Mouse (Mus musculus) kidney, embryonic 16.5 days (tissue): ENCODE results near the gene Mad1l1. TPM values are rescaled to one million over a fixed set of nuclear protein-coding genes. Genes with fewer than 3 reads are reported as not detected.

ENCODE experiments used
- ATAC-seq: fragments of 200-750 bp; cut with Nextera tagmentation; 2 replicates; pipeline ENCODE4 v1.8.0; 2017; ENCODE audit warnings: moderate TSS enrichment; ENCODE audit not compliant: low FRiP score, low TSS enrichment
- H3K27ac ChIP-seq: fragments of 300-500 bp; sonication (generic); 2 replicates; pipeline ENCODE4 v1.5.1; 2014; ENCODE audit warnings: low read length
- H3K27me3 ChIP-seq: fragments of 300-500 bp; sonication (generic); 2 replicates; pipeline ENCODE4 v1.6.1; 2014; ENCODE audit warnings: low read length, control low read depth, mixed read lengths; ENCODE audit not compliant: insufficient read depth
- H3K36me3 ChIP-seq: fragments of 300-500 bp; sonication (generic); 2 replicates; pipeline ENCODE4 v1.6.1; 2014; ENCODE audit warnings: low read length, control low read depth, mixed read lengths; ENCODE audit not compliant: insufficient read depth
- H3K4me1 ChIP-seq: fragments of 300-500 bp; sonication (generic); 2 replicates; pipeline ENCODE4 v1.6.1; 2014; ENCODE audit warnings: low read length, control low read depth, mixed read lengths; ENCODE audit not compliant: insufficient read depth
- H3K4me2 ChIP-seq: fragments of 300-500 bp; sonication (generic); replicated peaks from 2 replicates; pipeline ENCODE4 v1.6.1; 2014; ENCODE audit warnings: low read depth, low read length
- H3K4me3 ChIP-seq: fragments of 300-500 bp; sonication (generic); 2 replicates; pipeline ENCODE4 v1.5.1; 2014; ENCODE audit warnings: mild to moderate bottlenecking, low read length
- H3K9ac ChIP-seq: fragments of 300-500 bp; sonication (generic); replicated peaks from 2 replicates; pipeline ENCODE4 v1.6.1; 2014; ENCODE audit warnings: low read length
- H3K9me3 ChIP-seq: fragments of 300-500 bp; sonication (generic); 2 replicates; pipeline ENCODE4 v1.6.1; 2016; ENCODE audit warnings: low read length, control low read depth
- WGBS: fragments of 180-500 bp; shearing (Covaris S2); extraction: QIAGEN DNeasy Blood & Tissue Kit; methylation state at CpG from one replicate; pipeline ENCODE4 v1.1.7; 2014; 5-methylcytosine and 5-hydroxymethylcytosine counted together
- polyA plus RNA-seq: library from polyadenylated mRNA; unstranded; fragments of >200 nt; fragmentation: Nextera tagmentation; extraction: Ambion mirVana; gene quantifications from 2 replicates; pipeline ENCODE4 v1.2.1, GENCODE M21; 2015

Gene Mad1l1
- polyA plus RNA-seq, 1 experiment from 2014 or later = 51.6 TPM

DNA sequence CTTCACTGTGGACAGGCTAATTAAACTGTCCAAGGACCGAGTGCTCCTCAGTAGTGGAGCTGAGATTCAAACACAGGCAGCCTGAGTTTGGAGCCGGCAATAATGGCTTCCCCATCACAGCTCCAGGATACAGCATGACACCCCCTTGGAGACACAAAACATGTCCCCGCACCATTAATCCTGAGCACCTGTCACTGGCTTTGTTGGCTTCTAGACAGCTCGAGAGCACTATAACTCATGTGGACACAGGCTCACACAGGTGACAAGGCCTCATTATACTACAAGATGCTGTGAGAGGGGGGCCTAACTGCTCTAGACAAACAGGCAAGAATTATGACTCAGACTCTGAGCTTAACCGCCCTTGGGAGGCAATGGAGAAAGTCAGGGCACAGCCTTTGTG, 66.1 kb downstream of the Mad1l1 start:
- no peak overlapping the region for H3K27ac ChIP-seq
- ATAC-seq = no peak
- H3K4me3 ChIP-seq = no peak overlapping the region
- H3K9ac ChIP-seq = no peak overlapping the region
- H3K4me1 ChIP-seq = no peaks in the 10 kb centered on the region
- no peaks in the 10 kb centered on the region for H3K9me3 ChIP-seq
- H3K4me2 ChIP-seq = no peak overlapping the region
- 34% methylated on average over 5 of the region's 5 CpGs for WGBS
- H3K27me3 ChIP-seq = no peaks in the 10 kb centered on the region
- peaks cover 7% of the 10 kb centered on the region; the same call in 1 of the 2 replicates for H3K36me3 ChIP-seq

- Histone ChIP-seq H3K4me2 (no peak overlapping the region), H3K9ac (no peak overlapping the region), H3K27ac (no peak overlapping the region), H3K4me3 (no peak overlapping the region), H3K9me3 (no peaks in the 10 kb centered on the region), H3K4me1 (no peaks in the 10 kb centered on the region), H3K27me3 (no peaks in the 10 kb centered on the region), H3K36me3 (peaks cover 4% of the 10 kb centered on the region; the same call in 1 of the 2 replicates)
- 84% methylated on average over 1 of the region's 1 CpGs for WGBS
- ATAC-seq = no peak
Observed at GRCm38 (mm10) chr5:140254656-140255055, 66.7 kb downstream of the Mad1l1 start.

GRCm38 (mm10) chr5:140251989-140252388, 69.4 kb downstream of the Mad1l1 start:
- H3K4me3 ChIP-seq = no peak overlapping the region
- WGBS = 94% methylated on average over 2 of the region's 2 CpGs
- no peaks in the 10 kb centered on the region for H3K27me3 ChIP-seq
- H3K9me3 ChIP-seq = no peaks in the 10 kb centered on the region
- H3K36me3 ChIP-seq = no peaks in the 10 kb centered on the region
- H3K4me2 ChIP-seq = no peak overlapping the region
- no peak overlapping the region for H3K9ac ChIP-seq
- no peak overlapping the region for H3K27ac ChIP-seq
- ATAC-seq = no peak
- H3K4me1 ChIP-seq = no peaks in the 10 kb centered on the region

DNA sequence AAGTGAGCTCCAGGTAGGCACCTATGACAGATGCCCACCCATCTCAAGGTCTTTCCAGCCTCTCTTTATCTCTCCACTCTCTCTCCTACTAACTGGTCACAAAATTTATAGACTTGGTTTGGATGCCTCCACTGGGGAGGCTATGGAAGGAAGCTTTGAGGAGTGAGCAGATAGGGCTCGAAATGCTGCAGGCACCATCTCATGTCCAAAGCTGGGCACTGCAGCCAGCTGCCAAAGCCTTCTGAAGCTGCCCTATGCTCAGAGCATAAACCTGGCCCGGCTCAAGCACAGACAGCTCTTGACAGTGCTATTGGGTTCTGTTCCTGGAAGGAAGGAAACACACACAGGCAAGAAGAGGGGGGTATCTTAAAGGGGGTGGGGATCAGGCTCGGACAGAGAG, 71.0 kb downstream of the Mad1l1 start:
- no peaks in the 10 kb centered on the region for H3K9me3 ChIP-seq
- ATAC-seq = no peak
- H3K4me3 ChIP-seq = no peak overlapping the region
- no peak overlapping the region for H3K9ac ChIP-seq
- WGBS = 85% methylated on average over 3 of the region's 3 CpGs
- H3K27me3 ChIP-seq = no peaks in the 10 kb centered on the region
- no peak overlapping the region for H3K27ac ChIP-seq
- no peaks in the 10 kb centered on the region for H3K36me3 ChIP-seq
- no peak overlapping the region for H3K4me2 ChIP-seq
- H3K4me1 ChIP-seq = no peaks in the 10 kb centered on the region

DNA sequence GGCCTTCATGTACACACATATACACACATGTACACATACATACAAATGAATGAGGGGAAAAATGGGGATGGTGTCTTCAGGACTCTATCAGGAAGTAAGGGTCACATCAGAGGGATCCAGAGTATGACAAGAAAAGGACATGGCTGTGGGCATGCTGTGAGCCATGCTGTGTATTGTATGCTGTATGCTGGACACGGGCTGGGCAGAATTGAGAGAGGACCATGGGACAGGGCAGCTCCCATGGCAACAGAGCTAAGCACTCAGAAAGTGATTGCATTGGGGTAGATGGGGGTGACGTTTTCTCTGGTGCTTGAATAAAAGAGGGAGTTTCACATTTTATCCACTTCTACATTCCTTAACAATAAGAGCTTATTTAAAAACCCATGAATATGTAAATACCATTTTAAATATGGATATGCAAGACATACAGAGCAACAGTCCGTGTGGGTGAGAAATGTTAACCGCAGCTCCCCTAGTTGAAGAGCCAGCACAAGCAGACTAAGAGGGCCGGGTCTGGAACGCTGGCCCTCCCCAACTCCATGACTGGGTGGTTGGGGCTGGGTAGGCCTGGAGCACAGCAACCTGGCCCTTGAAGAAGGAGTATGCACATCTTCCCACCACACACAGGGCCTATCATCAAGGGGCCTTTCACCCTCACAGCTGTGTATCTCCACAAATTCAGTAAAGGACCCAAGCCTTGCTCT, 71.8 kb downstream of the Mad1l1 start:
- no peak overlapping the region for H3K9ac ChIP-seq
- no peak overlapping the region for H3K4me3 ChIP-seq
- H3K9me3 ChIP-seq = no peaks in the 10 kb centered on the region
- H3K27me3 ChIP-seq = no peaks in the 10 kb centered on the region
- no peak overlapping the region for H3K27ac ChIP-seq
- ATAC-seq = no peak
- H3K4me2 ChIP-seq = no peak overlapping the region
- WGBS = 93% methylated on average over 6 of the region's 6 CpGs
- no peaks in the 10 kb centered on the region for H3K36me3 ChIP-seq
- no peaks in the 10 kb centered on the region for H3K4me1 ChIP-seq

GRCm38 (mm10) chr5:140248101-140248500, 73.3 kb downstream of the Mad1l1 start:
- no peaks in the 10 kb centered on the region for H3K9me3 ChIP-seq
- H3K36me3 ChIP-seq = no peaks in the 10 kb centered on the region
- WGBS = 69% methylated on average over 2 of the region's 2 CpGs
- no peak overlapping the region for H3K4me3 ChIP-seq
- H3K27me3 ChIP-seq = no peaks in the 10 kb centered on the region
- H3K27ac ChIP-seq = no peak overlapping the region
- H3K4me1 ChIP-seq = no peaks in the 10 kb centered on the region
- no peak overlapping the region for H3K9ac ChIP-seq
- H3K4me2 ChIP-seq = no peak overlapping the region
- no peak for ATAC-seq

- Histone ChIP-seq H3K36me3 (no peaks in the 10 kb centered on the region), H3K4me3 (no peak overlapping the region), H3K27me3 (no peaks in the 10 kb centered on the region), H3K27ac (no peak overlapping the region), H3K9me3 (no peaks in the 10 kb centered on the region), H3K4me1 (0 out of 2 replicates have a peak, but pooled peaks cover 4% of the 10 kb centered on the region), H3K4me2 (no peak overlapping the region), H3K9ac (no peak overlapping the region)
- WGBS = 90% methylated on average over 3 of the region's 3 CpGs
- no peak for ATAC-seq
Observed at GRCm38 (mm10) chr5:140240235-140240634, 81.1 kb downstream of the Mad1l1 start.

GRCm38 (mm10) chr5:140238880-140239279, 82.5 kb downstream of the Mad1l1 start:
- Histone ChIP-seq H3K9me3 (no peaks in the 10 kb centered on the region), H3K4me1 (0 out of 2 replicates have a peak, but pooled peaks cover 4% of the 10 kb centered on the region), H3K9ac (no peak overlapping the region), H3K27me3 (no peaks in the 10 kb centered on the region), H3K36me3 (no peaks in the 10 kb centered on the region), H3K27ac (no peak overlapping the region), H3K4me2 (no peak overlapping the region), H3K4me3 (no peak overlapping the region)
- no peak for ATAC-seq
- WGBS = 64% methylated on average over 3 of the region's 3 CpGs

DNA sequence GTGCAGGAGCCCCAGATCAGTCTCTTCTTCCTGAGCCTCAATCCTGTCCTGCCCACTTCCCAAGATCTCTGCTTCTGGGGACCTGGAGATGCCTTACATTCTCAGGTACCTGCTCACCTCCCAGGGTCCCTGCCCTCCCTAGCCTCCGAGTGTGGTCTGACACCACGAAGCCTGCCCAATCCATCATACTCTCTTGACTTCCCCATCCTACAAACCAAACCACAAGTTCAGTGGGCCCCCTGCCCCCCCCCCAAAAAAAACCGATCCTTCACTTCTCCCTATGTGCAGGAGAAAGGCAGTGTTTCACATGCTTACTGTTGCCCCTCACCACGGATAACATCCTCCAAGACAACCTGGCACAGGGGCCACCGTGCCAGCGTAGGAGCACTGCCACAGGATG, 90.5 kb downstream of the Mad1l1 start:
- WGBS = 85% methylated on average over 6 of the region's 6 CpGs

GRCm38 (mm10) chr5:140228306-140228705, 93.0 kb downstream of the Mad1l1 start:
- WGBS = 73% methylated on average over 3 of the region's 3 CpGs
- H3K4me2 ChIP-seq = no peak overlapping the region
- H3K27me3 ChIP-seq = no peaks in the 10 kb centered on the region
- H3K9ac ChIP-seq = no peak overlapping the region
- H3K36me3 ChIP-seq = no peaks in the 10 kb centered on the region
- ATAC-seq = no peak
- no peaks in the 10 kb centered on the region for H3K9me3 ChIP-seq
- H3K4me3 ChIP-seq = no peak overlapping the region
- H3K27ac ChIP-seq = peak overlapping the region; percentile 20
- H3K4me1 ChIP-seq = peaks cover 9% of the 10 kb centered on the region; the same call in 1 of the 2 replicates

More for the DNA sequence above, 90.5 kb downstream of the Mad1l1 start:
- Histone ChIP-seq H3K36me3 (no peaks in the 10 kb centered on the region), H3K9ac (no peak overlapping the region), H3K27ac (no peak overlapping the region), H3K4me3 (no peak overlapping the region), H3K4me1 (peaks cover 3% of the 10 kb centered on the region; the same call in 1 of the 2 replicates), H3K4me2 (no peak overlapping the region), H3K27me3 (no peaks in the 10 kb centered on the region), H3K9me3 (no peaks in the 10 kb centered on the region)
- ATAC-seq = no peak
